Mouse (Mus musculus): ENCODE results near the gene St3gal3.
A peak's percentile ranks its signal among the peaks of the same experiment; 100 is the strongest.

The St3gal3 gene

GRCm38 (mm10) chr4:117979181-117979580 lies 155.5 kb downstream of the St3gal3 start:
- no peak for DNase-seq

GRCm38 (mm10) chr4:117978282-117978681 lies 156.4 kb downstream of the St3gal3 start:
- no peak for DNase-seq

GRCm38 (mm10) chr4:117977841-117978240 lies 156.9 kb downstream of the St3gal3 start:
- no peak for DNase-seq

GRCm38 (mm10) chr4:117977371-117977770 lies 157.3 kb downstream of the St3gal3 start:
- no peak for DNase-seq

- DNase-seq: no peak
Observed at GRCm38 (mm10) chr4:117975820-117976219, 158.9 kb downstream of the St3gal3 start.

- DNase-seq: peak; percentile 19
Observed at GRCm38 (mm10) chr4:117974719-117975118, 160.0 kb downstream of the St3gal3 start.

GRCm38 (mm10) chr4:117972999-117973398 lies 161.7 kb downstream of the St3gal3 start:
- DNase-seq: no peak

- no peak for DNase-seq
Observed at GRCm38 (mm10) chr4:117964346-117965025, 170.2 kb downstream of the St3gal3 start.

- DNase-seq: no peak
Observed at GRCm38 (mm10) chr4:117957492-117957891, 177.2 kb downstream of the St3gal3 start.

GRCm38 (mm10) chr4:117947493-117947892 lies 187.2 kb downstream of the St3gal3 start:
- no peak for DNase-seq

- DNase-seq: no peak
Observed at GRCm38 (mm10) chr4:117946639-117947305, 187.9 kb downstream of the St3gal3 start.

GRCm38 (mm10) chr4:117943317-117943716 lies 191.4 kb downstream of the St3gal3 start:
- DNase-seq: no peak

- DNase-seq: no peak
Observed at GRCm38 (mm10) chr4:117936964-117937363, 197.8 kb downstream of the St3gal3 start.

- DNase-seq: no peak
Observed at GRCm38 (mm10) chr4:117934081-117934480, 200.6 kb downstream of the St3gal3 start.

- DNase-seq: no peak
Observed at GRCm38 (mm10) chr4:117933248-117933647, 201.5 kb downstream of the St3gal3 start.

- DNase-seq: no peak
Observed at GRCm38 (mm10) chr4:117929391-117929881, 205.3 kb downstream of the St3gal3 start, which contains the start of gene Artn. Artn (minus strand) TSS chr4:117929763.

GRCm38 (mm10) chr4:117928699-117929241 lies 205.9 kb downstream of the St3gal3 start:
- DNase-seq: peak; percentile 52

- DNase-seq: peak; percentile 44
Observed at GRCm38 (mm10) chr4:117928234-117928633, 206.5 kb downstream of the St3gal3 start.

- DNase-seq: peak; percentile 65
Observed at GRCm38 (mm10) chr4:117926545-117927482, 207.9 kb downstream of the St3gal3 start.

GRCm38 (mm10) chr4:117924916-117925315 lies 209.8 kb downstream of the St3gal3 start:
- DNase-seq: no peak

GRCm38 (mm10) chr4:117923450-117923849 lies 211.3 kb downstream of the St3gal3 start:
- no peak for DNase-seq

- DNase-seq: no peak
Observed at GRCm38 (mm10) chr4:117921358-117921757, 213.4 kb downstream of the St3gal3 start.

GRCm38 (mm10) chr4:117918762-117919161 lies 216.0 kb downstream of the St3gal3 start:
- no peak for DNase-seq
